Mouse (Mus musculus) forebrain, postnatal 0 days (tissue): Measurements from ENCODE around the gene Neurl1b. TPM values are rescaled to one million over a fixed set of nuclear protein-coding genes. Genes with fewer than 3 reads are reported as not detected.

Experiments
- ATAC-seq: fragments of 200-750 bp; cut with Nextera tagmentation; 2 replicates; pipeline ENCODE4 v1.8.0; 2017; ENCODE audit warnings: mild to moderate bottlenecking, moderate library complexity
- DNase-seq: peaks from one replicate; pipeline ENCODE4 v3.0.0-alpha.2; 2015
- H3K27ac ChIP-seq: fragments of 300-500 bp; sonication (generic); 2 replicates; pipeline ENCODE4 v1.5.1; 2014; ENCODE audit warnings: low read depth, mild to moderate bottlenecking, antibody characterized with exemption, low read length, moderate library complexity, mixed read lengths
- H3K27me3 ChIP-seq: fragments of 300-500 bp; sonication (generic); 2 replicates; pipeline ENCODE4 v1.6.1; 2014; ENCODE audit warnings: mild to moderate bottlenecking, low read length, mixed read lengths; ENCODE audit not compliant: insufficient read depth
- H3K36me3 ChIP-seq: fragments of 300-500 bp; sonication (generic); 2 replicates; pipeline ENCODE4 v1.6.1; 2014; ENCODE audit warnings: mild to moderate bottlenecking, moderate library complexity; ENCODE audit not compliant: insufficient read depth
- H3K4me1 ChIP-seq: fragments of 300-500 bp; sonication (generic); 2 replicates; pipeline ENCODE4 v1.6.1; 2014; ENCODE audit warnings: antibody characterized with exemption; ENCODE audit not compliant: insufficient read depth
- H3K4me2 ChIP-seq: fragments of 300-500 bp; sonication (generic); 2 replicates; pipeline ENCODE4 v1.6.1; 2014; ENCODE audit warnings: low read depth, mild to moderate bottlenecking, moderate library complexity
- H3K4me3 ChIP-seq: fragments of 300-500 bp; sonication (generic); 2 replicates; pipeline ENCODE4 v1.5.1; 2014; ENCODE audit warnings: low read depth, low read length, mixed read lengths
- H3K9ac ChIP-seq: fragments of 300-500 bp; sonication (generic); 2 replicates; pipeline ENCODE4 v1.6.1; 2014; ENCODE audit warnings: mild to moderate bottlenecking
- H3K9me3 ChIP-seq: fragments of 300-500 bp; sonication (generic); 2 replicates; pipeline ENCODE4 v1.6.1; 2016; ENCODE audit warnings: low read length
- CTCF ChIP-seq: sonication (generic); IDR thresholded peaks from 2 replicates; pipeline ENCODE4 v1.5.1; 2016; ENCODE audit warnings: antibody characterized with exemption, control low read depth, low read depth
- WGBS: fragments of 180-500 bp; shearing (Covaris S2); extraction: QIAGEN DNeasy Blood & Tissue Kit; methylation state at CpG from one replicate; pipeline ENCODE4 v1.1.7; 2014; 5-methylcytosine and 5-hydroxymethylcytosine counted together
- polyA plus RNA-seq: library from polyadenylated mRNA; unstranded; fragments of >200 nt; fragmentation: Nextera tagmentation; extraction: Ambion mirVana; gene quantifications from 2 replicates; pipeline ENCODE4 v1.2.1, GENCODE M21; 2015
- total RNA-seq: library from RNA; depleted of rRNA; stranded (reverse); fragments of >200 nt; gene quantifications from 2 replicates; pipeline ENCODE4 v1.2.3, GENCODE M21; 2014

Gene Neurl1b
- total and polyA plus RNA-seq, 2 experiments from 2014 or later: 3.9 to 74.1 TPM

DNA sequence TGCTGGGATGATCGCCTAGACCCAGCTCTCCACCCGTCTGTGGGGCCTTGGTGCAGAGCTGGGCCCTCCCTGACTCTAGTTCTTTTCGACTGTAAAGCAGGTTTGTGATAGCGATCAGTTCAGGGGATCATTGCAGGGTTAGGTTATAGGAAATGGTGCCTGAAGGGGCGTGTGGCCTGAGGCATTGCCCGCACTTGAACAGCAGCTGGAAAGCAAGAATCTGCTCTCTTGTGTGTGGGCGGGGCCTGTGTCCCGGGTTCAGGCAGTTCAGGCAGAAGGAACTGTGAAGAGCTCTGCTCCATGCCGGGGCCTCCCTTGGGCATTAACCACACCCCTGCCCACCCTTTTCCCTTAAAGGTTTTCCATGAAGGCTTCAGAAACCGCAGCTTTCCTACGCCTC is 18.7 kb downstream of the Neurl1b start:
- no peaks in the 10 kb centered on the region for H3K27me3 ChIP-seq
- ATAC-seq (no peak), DNase-seq (no peak)
- H3K4me1 ChIP-seq: no peaks in the 10 kb centered on the region
- no peak overlapping the region for H3K4me2 ChIP-seq
- H3K4me3 ChIP-seq: no peak overlapping the region
- 73% methylated on average over 11 of the region's 11 CpGs for WGBS
- no peaks in the 10 kb centered on the region for H3K9me3 ChIP-seq
- no peak overlapping the region for H3K27ac ChIP-seq
- H3K9ac ChIP-seq: no peak overlapping the region
- peaks cover 13% of the 10 kb centered on the region for H3K36me3 ChIP-seq
- no peak for TF ChIP-seq CTCF

DNA sequence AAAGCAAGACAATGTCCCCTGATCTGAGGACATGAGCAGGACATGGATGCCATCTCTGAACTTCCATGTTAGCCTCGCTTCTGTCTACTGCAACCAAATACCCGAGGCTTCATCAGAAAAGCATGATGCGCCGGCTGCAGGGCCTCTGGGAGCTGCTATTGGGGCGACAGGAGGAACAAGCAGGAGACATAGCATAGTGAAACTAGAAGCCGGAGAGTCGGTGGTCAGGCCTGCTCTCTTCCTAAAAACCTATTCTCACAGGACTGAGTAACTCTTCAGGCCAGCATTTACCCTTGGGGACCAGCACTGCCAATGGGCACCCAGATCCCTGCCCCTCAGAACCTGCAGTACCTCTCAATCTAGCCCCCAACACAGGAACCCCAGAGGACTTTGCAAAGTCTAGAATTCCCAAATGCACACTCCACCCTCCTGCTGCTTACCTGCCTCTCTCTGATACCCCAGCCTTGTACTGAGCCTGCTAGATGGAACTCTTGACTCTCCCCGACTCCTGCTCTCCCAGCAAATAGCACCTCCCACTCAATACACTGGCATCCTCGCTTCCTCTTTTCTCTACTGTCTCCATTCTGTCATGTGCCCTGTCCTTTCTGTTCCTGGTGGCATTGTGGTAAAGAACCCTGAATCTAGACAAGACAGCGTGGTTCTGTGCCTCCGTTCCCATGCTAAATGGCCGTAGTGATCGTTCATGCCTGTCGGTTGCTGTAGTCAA is 22.6 kb downstream of the Neurl1b start:
- Histone ChIP-seq H3K27me3 (no peaks in the 10 kb centered on the region), H3K9me3 (no peaks in the 10 kb centered on the region), H3K4me2 (no peak overlapping the region), H3K36me3 (peaks cover 35% of the 10 kb centered on the region), H3K4me3 (no peak overlapping the region), H3K4me1 (no peaks in the 10 kb centered on the region), H3K9ac (no peak overlapping the region), H3K27ac (no peak overlapping the region)
- DNase-seq (no peak), ATAC-seq (no peak)
- no peak for TF ChIP-seq CTCF
- 88% methylated on average over 14 of the region's 14 CpGs for WGBS

DNA sequence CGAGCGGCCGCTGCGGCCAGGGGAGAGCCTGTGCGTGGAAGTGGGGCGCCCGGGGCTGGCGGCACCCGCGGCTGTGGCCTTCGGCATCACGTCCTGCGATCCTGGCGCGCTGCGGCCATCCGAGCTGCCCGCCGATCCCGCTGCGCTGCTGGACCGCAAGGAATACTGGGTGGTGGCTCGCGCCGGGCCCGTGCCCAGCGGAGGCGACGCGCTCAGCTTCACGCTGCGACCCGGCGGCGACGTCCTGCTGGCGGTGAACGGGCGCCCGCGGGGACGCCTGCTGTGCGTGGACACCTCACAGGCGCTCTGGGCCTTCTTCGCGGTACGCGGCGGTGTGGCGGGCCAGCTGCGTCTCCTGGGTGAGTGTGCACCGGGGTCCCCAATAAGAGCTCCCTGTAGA is 24.4 kb downstream of the Neurl1b start:
- no peak overlapping the region for H3K27ac ChIP-seq
- peak overlapping the region; percentile 14; the same call in 1 of the 2 replicates for H3K4me3 ChIP-seq
- peak overlapping the region; percentile 40 for H3K4me2 ChIP-seq
- no peak for ATAC-seq
- H3K9ac ChIP-seq: no peak overlapping the region
- peaks cover 46% of the 10 kb centered on the region for H3K36me3 ChIP-seq
- no peaks in the 10 kb centered on the region for H3K4me1 ChIP-seq
- no peaks in the 10 kb centered on the region for H3K27me3 ChIP-seq
- no peaks in the 10 kb centered on the region for H3K9me3 ChIP-seq
- 15% methylated on average over 52 of the region's 52 CpGs for WGBS
- TF ChIP-seq CTCF: no peak
- no peak for DNase-seq

GRCm38 (mm10) chr17:26441024-26441423 is 26.4 kb downstream of the Neurl1b start:
- H3K4me1 ChIP-seq: no peaks in the 10 kb centered on the region
- ATAC-seq (no peak), DNase-seq (no peak)
- no peak overlapping the region for H3K4me3 ChIP-seq
- H3K27ac ChIP-seq: no peak overlapping the region
- H3K36me3 ChIP-seq: peaks cover 50% of the 10 kb centered on the region
- TF ChIP-seq CTCF: no peak
- no peak overlapping the region for H3K9ac ChIP-seq
- H3K4me2 ChIP-seq: no peak overlapping the region
- no peaks in the 10 kb centered on the region for H3K9me3 ChIP-seq
- WGBS: 88% methylated on average over 10 of the region's 10 CpGs
- H3K27me3 ChIP-seq: no peaks in the 10 kb centered on the region

DNA sequence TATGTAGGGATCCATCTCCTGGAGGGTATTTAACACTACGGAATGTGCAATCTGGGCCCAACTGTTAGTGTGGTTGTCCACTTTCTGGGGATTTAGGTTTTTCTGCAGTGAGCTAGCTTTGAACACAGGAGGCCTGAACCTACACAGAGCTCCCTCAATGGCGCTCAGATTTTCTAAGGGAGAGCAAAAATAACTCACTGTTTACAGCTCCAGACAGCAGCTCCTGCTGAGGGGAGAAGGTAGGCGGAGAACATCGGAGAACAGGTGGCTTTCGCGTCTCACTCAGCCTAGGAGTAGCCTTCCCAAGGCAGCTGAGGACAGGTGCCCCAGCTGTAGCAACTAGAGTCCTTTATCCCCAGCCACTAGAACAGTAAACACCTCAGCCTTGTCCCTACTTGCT is 27.6 kb downstream of the Neurl1b start:
- TF ChIP-seq CTCF: no peak
- H3K36me3 ChIP-seq: peaks cover 54% of the 10 kb centered on the region
- no peak overlapping the region for H3K9ac ChIP-seq
- H3K27me3 ChIP-seq: no peaks in the 10 kb centered on the region
- H3K4me1 ChIP-seq: no peaks in the 10 kb centered on the region
- no peak overlapping the region for H3K27ac ChIP-seq
- no peak overlapping the region for H3K4me2 ChIP-seq
- DNase-seq (no peak), ATAC-seq (no peak)
- WGBS: 87% methylated on average over 6 of the region's 6 CpGs
- H3K4me3 ChIP-seq: no peak overlapping the region
- no peaks in the 10 kb centered on the region for H3K9me3 ChIP-seq

GRCm38 (mm10) chr17:26443865-26444264 is 29.2 kb downstream of the Neurl1b start:
- H3K9me3 ChIP-seq: no peaks in the 10 kb centered on the region
- WGBS: 68% methylated on average over 4 of the region's 4 CpGs
- H3K4me2 ChIP-seq: no peak overlapping the region
- no peak overlapping the region for H3K4me3 ChIP-seq
- no peak overlapping the region for H3K27ac ChIP-seq
- no peak overlapping the region for H3K9ac ChIP-seq
- peaks cover 53% of the 10 kb centered on the region for H3K36me3 ChIP-seq
- H3K27me3 ChIP-seq: no peaks in the 10 kb centered on the region
- ATAC-seq: no peak
- DNase-seq: no peak
- H3K4me1 ChIP-seq: no peaks in the 10 kb centered on the region
- TF ChIP-seq CTCF: no peak

- H3K36me3 ChIP-seq: peaks cover 18% of the 10 kb centered on the region
- no peak overlapping the region for H3K4me2 ChIP-seq
- H3K4me1 ChIP-seq: no peaks in the 10 kb centered on the region
- no peak overlapping the region for H3K27ac ChIP-seq
- H3K9me3 ChIP-seq: no peaks in the 10 kb centered on the region
- DNase-seq: no peak
- no peaks in the 10 kb centered on the region for H3K27me3 ChIP-seq
- 77% methylated on average over 3 of the region's 3 CpGs for WGBS
- ATAC-seq: no peak
- H3K4me3 ChIP-seq: no peak overlapping the region
- no peak overlapping the region for H3K9ac ChIP-seq
- TF ChIP-seq CTCF: no peak
These were observed 34.8 kb downstream of the Neurl1b start for GRCm38 (mm10) chr17:26449472-26449871.
